Mouse (Mus musculus) left cerebral cortex, adult 2 months (tissue): ENCODE data around the gene Cct5. TPM values are rescaled to one million over a fixed set of nuclear protein-coding genes. Genes with fewer than 3 reads are reported as not detected.

Source experiments
- DNase-seq, 2 experiments: peaks; one replicate each; pipeline ENCODE4 v3.0.0; 2021 to 2022; ENCODE audit warnings: low spot score in 2 of 2, mixed read lengths in 1 of 2; ENCODE audit errors: extremely low spot score in 1 of 2
- H3K27ac ChIP-seq: fragments of 200-600 bp; 2 replicates; pipeline ENCODE4 v1.8.1; 2022
- H3K4me3 ChIP-seq: fragments of 200-600 bp; 2 replicates; pipeline ENCODE4 v1.8.1; 2022
- CTCF ChIP-seq: fragments of 200-600 bp; IDR thresholded peaks from 2 replicates; pipeline ENCODE4 v1.8.1; 2022; ENCODE audit warnings: antibody characterized with exemption, mild to moderate bottlenecking, moderate library complexity
- intact Hi-C: fragments of 180-260 bp; cut with DNase I; formaldehyde crosslinking; loops from one replicate; pipeline ENCODE4 v1.15.1; 2025
- total RNA-seq, 2 experiments: library from RNA; stranded (reverse); gene quantifications; 2 replicates each; pipeline ENCODE4 v1.2.3; 2021

The Cct5 gene
- total RNA-seq, 2 experiments from 2014 or later = 173 to 182 TPM

DNA sequence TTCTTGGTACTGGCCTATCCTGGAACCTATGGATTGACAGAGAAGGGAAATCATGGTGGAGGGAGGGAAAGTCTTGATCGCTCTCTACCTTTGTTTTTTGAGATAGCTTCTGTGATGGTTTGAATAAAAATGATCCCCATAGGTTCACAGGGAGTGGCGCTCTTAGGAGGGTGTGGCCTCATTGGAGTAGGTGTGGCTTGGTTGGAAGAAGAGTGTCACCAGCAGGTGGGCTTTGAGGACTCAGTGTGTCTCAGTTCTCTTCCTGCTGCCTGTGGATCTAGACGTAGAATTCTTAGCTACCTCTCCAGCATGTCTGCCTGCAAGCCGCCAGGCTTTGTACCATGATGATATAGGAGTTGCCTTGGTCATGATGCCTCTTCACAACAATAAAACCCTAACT, 39.6 kb downstream of the Cct5 start:
- no peak overlapping the region for H3K27ac ChIP-seq
- no peak overlapping the region for H3K4me3 ChIP-seq
- no peak for TF ChIP-seq CTCF
- intact Hi-C loops = no loop called here
- no peak for DNase-seq

DNA sequence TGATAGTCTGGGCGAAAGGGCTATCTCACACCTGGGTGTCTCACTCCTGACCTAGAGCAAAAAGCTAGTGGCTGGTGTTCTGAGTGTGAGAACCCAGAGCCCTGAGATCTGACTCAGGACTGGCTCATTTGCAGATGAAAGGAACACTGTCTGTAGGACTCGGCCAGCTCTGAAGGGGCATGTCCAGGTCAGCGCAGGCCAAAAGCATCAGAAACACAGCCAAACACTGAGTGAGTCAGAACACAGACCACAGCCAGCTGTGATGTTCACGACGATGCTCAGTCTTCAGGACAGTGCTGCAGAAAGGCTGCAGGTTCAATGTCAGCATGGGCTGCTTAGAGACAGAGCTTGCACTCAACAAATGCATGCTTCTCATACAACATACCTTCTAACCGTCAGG, 40.2 kb downstream of the Cct5 start:
- no peak for DNase-seq
- intact Hi-C loops = no loop called here
- no peak for TF ChIP-seq CTCF
- Histone ChIP-seq H3K4me3 (no peak overlapping the region), H3K27ac (no peak overlapping the region)

- TF ChIP-seq CTCF = no peak
These were observed 46.7 kb downstream of the Cct5 start for GRCm38 (mm10) chr15:31554855-31555254.

DNA sequence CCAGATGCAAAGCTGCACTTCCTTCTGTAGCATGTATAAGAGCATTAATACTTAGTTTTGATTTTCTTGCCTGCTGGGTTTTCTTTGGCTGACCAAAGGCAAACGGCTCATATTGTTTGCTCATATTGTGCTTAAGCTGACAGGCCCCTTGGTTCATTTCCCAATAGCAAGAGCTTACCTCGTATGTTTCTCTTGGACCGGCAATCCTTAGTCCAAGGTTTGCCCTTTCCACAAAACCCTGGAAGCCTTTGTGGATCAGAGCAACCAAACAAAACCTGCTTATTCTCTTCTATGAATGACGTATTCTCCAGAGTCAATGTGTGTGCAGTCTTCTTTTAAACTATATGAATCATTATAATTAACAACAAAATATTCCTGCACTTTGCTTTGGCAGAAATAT, 51.2 kb downstream of the Cct5 start:
- Histone ChIP-seq H3K4me3 (no peak overlapping the region), H3K27ac (no peak overlapping the region)
- DNase-seq = no peak
- no peak for TF ChIP-seq CTCF
- intact Hi-C loops = no loop called here

More at GRCm38 (mm10) chr15:31554855-31555254, 46.7 kb downstream of the Cct5 start:
- no peak overlapping the region for H3K4me3 ChIP-seq
- no peak for DNase-seq
- intact Hi-C loops = no loop called here
- no peak overlapping the region for H3K27ac ChIP-seq

DNA sequence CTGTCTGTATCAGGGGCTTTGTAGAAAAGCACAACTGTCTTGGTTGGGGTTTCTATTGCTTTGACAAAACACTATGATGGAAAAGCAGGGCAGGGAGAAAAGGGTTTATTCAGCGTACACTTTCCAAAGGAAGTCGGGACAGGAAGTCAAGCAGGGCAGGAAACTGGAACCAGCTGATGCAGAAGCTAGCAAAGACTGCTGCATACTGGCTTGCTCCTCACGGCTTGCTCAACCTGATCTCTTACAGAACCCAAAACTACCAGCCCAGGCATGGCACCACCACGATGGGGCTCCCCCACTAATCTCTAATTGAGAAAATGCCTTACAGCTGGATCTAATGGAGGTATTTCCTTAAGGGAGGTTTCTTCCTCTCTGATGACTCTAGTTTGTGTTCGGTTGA, 54.2 kb downstream of the Cct5 start:
- no peak for TF ChIP-seq CTCF
- DNase-seq = no peak
- Histone ChIP-seq H3K27ac (no peak overlapping the region), H3K4me3 (no peak overlapping the region)
- intact Hi-C loops = no loop called here

DNA sequence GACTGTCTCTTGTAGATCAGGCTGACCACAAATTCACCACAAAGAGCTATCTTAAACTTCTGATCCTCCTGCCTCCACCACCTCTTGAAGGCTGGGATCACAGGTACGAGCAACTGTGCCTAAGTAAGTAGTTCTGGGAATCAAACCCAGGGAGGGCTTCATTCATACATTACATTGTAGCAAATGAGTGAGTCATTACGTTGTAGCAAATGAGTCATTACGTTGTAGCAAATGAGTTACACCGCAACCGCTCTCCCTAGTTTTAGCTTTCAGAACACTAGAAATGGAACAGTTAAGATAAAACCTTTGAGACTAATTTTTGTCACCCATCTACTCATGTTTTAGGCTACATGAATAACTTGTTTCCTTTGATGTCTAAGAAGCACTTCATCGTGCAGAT, 55.3 kb downstream of the Cct5 start:
- no peak for DNase-seq
- Histone ChIP-seq H3K4me3 (no peak overlapping the region), H3K27ac (no peak overlapping the region)
- intact Hi-C loops = no loop called here
- no peak for TF ChIP-seq CTCF

DNA sequence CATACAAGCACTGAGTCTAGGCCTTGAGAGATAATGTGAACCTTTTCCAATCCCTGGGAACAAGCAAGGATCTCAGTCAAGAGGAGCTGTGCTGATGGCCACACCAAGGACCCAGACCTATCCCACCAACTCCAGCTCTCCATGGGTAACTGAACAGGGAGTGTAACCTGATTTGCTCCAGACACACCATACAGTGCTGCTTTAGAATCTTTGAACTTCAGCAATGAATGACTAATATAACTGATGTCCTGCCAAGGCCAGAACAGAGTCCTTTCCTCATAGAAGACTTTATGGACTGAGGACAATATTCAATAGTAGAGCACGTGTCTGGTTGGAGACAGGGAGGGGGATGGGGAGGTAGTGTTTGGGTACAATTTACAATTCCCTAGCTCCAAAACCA, 56.5 kb downstream of the Cct5 start:
- Histone ChIP-seq H3K27ac (no peak overlapping the region), H3K4me3 (no peak overlapping the region)
- intact Hi-C loops = no loop called here

DNA sequence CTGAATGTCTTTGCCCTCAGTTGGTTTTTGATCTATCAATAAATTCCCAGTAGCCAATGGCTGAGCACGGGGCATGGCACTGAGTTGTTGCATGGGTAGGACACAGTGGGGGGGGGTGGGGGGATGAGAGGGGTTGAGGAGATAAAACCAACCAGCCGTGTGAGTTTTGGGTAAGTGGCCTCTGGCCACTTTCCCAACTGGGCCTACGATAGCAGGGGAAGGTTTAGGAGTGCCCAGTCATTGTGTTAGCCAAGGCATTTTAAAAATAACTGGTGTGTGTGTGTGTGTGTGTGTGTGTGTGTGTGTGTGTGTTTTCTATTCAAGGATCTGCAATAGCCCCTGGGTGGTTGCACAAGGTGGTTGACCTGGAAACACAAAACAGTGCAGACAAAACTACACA, 58.4 kb downstream of the Cct5 start:
- DNase-seq = no peak
- intact Hi-C loops = no loop called here
- Histone ChIP-seq H3K4me3 (no peak overlapping the region), H3K27ac (no peak overlapping the region)
- TF ChIP-seq CTCF = no peak

More for the DNA sequence above, 56.5 kb downstream of the Cct5 start:
- TF ChIP-seq CTCF = no peak
- no peak for DNase-seq

DNA sequence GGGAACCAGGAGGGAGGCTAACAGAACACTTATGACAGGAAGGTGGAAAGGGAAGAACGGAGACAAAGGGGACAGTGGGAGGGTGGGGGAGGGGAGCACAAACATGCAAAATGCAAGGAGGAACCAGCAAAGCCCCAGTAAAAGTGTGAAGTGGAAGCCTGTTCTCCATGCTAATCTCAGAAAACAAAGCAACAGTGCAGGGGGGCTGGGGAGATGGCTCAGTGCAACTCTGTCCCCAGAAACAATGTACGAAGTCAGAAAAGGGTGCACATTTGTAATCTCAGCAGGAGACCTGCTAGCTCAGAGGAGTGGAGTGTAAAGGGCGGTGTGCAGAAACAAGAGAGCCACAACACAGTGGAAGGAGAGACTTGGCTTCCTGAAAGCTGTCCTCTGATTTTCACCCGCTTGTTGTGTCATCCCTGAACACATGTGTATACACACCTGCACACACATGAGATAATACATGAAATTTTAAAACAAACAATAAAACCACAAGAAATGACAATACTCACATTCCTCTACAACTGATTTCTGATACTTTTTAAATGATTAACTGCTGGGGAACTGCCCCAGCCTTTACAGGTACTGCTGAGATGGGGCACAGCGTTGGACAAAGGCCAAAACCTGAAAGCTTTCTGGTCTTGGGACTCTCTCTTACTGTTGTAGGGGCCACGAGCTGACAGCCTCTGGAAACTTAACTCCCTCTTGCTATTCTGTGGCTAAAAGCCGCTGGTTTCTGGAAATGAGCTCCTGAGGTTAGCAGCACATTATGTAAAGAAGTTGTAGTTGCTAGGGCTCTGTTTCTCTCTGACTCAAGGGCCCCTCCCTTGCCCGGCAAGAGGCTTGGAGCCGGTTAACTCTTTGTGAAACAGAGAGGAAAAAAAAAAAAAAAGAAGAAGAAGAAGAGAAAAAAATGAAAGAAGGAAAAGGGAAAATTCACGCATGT, 59.3 kb downstream of the Cct5 start:
- H3K27ac ChIP-seq = peak overlapping the region; percentile 47; the same call in 1 of the 2 replicates
- H3K4me3 ChIP-seq = no peak overlapping the region
- intact Hi-C loops = no loop called here
- TF ChIP-seq CTCF = no peak
- DNase-seq = no peak

Other genes starting within 250 kb of the Cct5 start
- gene Ankrd33b, start 234.1 kb downstream of the Cct5 start, total RNA-seq = 10 to 100 TPM; 79.6 to 93.7 TPM
- gene Ropn1l, start 148.1 kb downstream of the Cct5 start, total RNA-seq = 1 to 10 TPM in 1 of 2 experiments, under 1 TPM in 1; 0.75 to 1.0 TPM
- 100 to 1,000 TPM; 191 to 204 TPM for gene March6, start 70.8 kb downstream of the Cct5 start, total RNA-seq
- 10 to 100 TPM; 15.7 to 17.9 TPM for gene Cmbl, start 36.4 kb downstream of the Cct5 start, total RNA-seq
- 10 to 100 TPM; 11.3 to 12.1 TPM for gene Fam173b, start within 50 bp of the Cct5 start, total RNA-seq